ENCODE assay signal across 35 mouse cellular contexts in genomic region chr10:110726431-110726830, GRCm38 (mm10).
"Had no signal": no experiment of that assay in that cellular context is flagged by ENCODE, and none has a peak within 500 bp of the region (broad histone marks: within the 10 kb centered on the region; RNA-seq: fewer than 3 reads in every experiment).

No protein-coding gene starts in this region.

- H3K9ac ChIP-seq: heart, embryonic 12.5 days; heart, embryonic 13.5 days; heart, embryonic 15.5 days; hindbrain, embryonic 12.5 days; hindbrain, embryonic 13.5 days; hindbrain, embryonic 14.5 days; hindbrain, embryonic 15.5 days; intestine, embryonic 15.5 days; kidney, embryonic 15.5 days had no signal

- H3K27ac ChIP-seq: heart, embryonic 10.5 days; heart, embryonic 13.5 days; heart, embryonic 15.5 days; hindbrain, embryonic 10.5 days; hindbrain, embryonic 12.5 days; hindbrain, embryonic 13.5 days; hindbrain, embryonic 14.5 days; hindbrain, embryonic 15.5 days; hindbrain, postnatal 0 days; intestine, embryonic 15.5 days; kidney, embryonic 15.5 days; kidney, postnatal 0 days; layer of hippocampus, adult 2 months; left cerebral cortex, adult 2 months had no signal

- H3K4me1 ChIP-seq: heart, embryonic 10.5 days; heart, embryonic 12.5 days; heart, embryonic 13.5 days; heart, embryonic 15.5 days; hindbrain, embryonic 10.5 days; hindbrain, embryonic 12.5 days; hindbrain, embryonic 13.5 days; hindbrain, embryonic 15.5 days; intestine, embryonic 15.5 days; kidney, embryonic 15.5 days had no signal

- ATAC-seq: hindbrain, embryonic 16.5 days; hindbrain, postnatal 0 days; inflammation-experienced regulatory T-cells, adult 6 months; intestine, embryonic 15.5 days; intestine, embryonic 16.5 days; intestine, postnatal 0 days had no signal

- H3K4me2 ChIP-seq: heart, embryonic 11.5 days; heart, embryonic 12.5 days; heart, embryonic 13.5 days; heart, embryonic 15.5 days; hindbrain, embryonic 12.5 days; hindbrain, embryonic 13.5 days; hindbrain, embryonic 14.5 days; hindbrain, embryonic 15.5 days; intestine, embryonic 15.5 days; kidney, embryonic 15.5 days had no signal

- H3K27me3 ChIP-seq: heart, embryonic 12.5 days; heart, embryonic 13.5 days; heart, embryonic 15.5 days; hindbrain, embryonic 12.5 days; hindbrain, embryonic 13.5 days; hindbrain, embryonic 15.5 days; intestine, embryonic 15.5 days; kidney, embryonic 15.5 days had no signal

- H3K9me3 ChIP-seq: heart, embryonic 10.5 days; heart, embryonic 12.5 days; heart, embryonic 13.5 days; heart, embryonic 15.5 days; hindbrain, embryonic 10.5 days; hindbrain, embryonic 12.5 days; hindbrain, embryonic 13.5 days; hindbrain, embryonic 15.5 days; intestine, embryonic 15.5 days; kidney, embryonic 15.5 days had no signal

- H3K36me3 ChIP-seq: heart, embryonic 10.5 days; heart, embryonic 12.5 days; heart, embryonic 13.5 days; heart, embryonic 15.5 days; hindbrain, embryonic 10.5 days; hindbrain, embryonic 12.5 days; hindbrain, embryonic 13.5 days; hindbrain, embryonic 15.5 days; intestine, embryonic 15.5 days; kidney, embryonic 15.5 days had no signal

- DNase-seq: heart, postnatal 10 days; heart, postnatal 14 days; heart, postnatal 36 days; kidney, adult 11 months; kidney, adult 18-20 months; kidney, adult 2 months; kidney, adult 8-10 months; kidney, adult 9 months; kidney, postnatal 10 days; kidney, postnatal 14 days; kidney, postnatal 25 days; kidney, postnatal 36 days; kidney, postnatal 4 days; layer of hippocampus, adult 9-11 months; layer of hippocampus, postnatal 36 days had no signal

- H3K4me3 ChIP-seq: heart, embryonic 10.5 days; heart, embryonic 12.5 days; heart, embryonic 13.5 days; heart, embryonic 15.5 days; hindbrain, embryonic 10.5 days; hindbrain, embryonic 12.5 days; hindbrain, embryonic 13.5 days; hindbrain, embryonic 15.5 days; intestine, embryonic 15.5 days; kidney, embryonic 15.5 days; layer of hippocampus, adult 2 months; left cerebral cortex, adult 2 months had no signal
